Mouse (Mus musculus): ENCODE data around the gene Pxk.
A peak's percentile ranks its signal among the peaks of the same experiment; 100 is the strongest.

The Pxk gene

GRCm38 (mm10) chr14:8148842-8149241, 50.8 kb downstream of the Pxk start:
- no peak for DNase-seq

GRCm38 (mm10) chr14:8151757-8152156, 53.7 kb downstream of the Pxk start:
- DNase-seq: no peak

DNA sequence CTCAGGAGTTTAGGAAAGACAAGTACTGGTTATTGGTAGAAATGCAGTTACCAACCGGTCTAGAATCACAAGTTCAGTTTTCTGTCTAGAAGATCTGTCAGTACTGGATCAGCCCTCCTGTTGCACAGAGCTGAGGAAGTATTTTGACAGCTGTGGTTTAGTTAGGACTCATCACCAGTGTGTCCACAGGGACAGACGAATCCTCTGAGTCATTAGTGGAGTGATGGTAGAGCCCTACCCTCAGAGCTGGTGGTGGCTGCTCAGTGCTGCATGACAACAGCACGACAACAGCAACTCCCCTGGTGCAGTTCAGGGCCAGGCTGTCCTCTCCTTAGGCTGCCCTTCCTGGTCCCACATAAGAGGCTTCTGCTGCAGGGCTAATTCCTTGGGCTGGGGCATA, 56.1 kb downstream of the Pxk start:
- DNase-seq: no peak

GRCm38 (mm10) chr14:8156947-8157346, 58.9 kb downstream of the Pxk start:
- peak; percentile 32 for DNase-seq

GRCm38 (mm10) chr14:8158721-8159120, 60.7 kb downstream of the Pxk start:
- no peak for DNase-seq

DNA sequence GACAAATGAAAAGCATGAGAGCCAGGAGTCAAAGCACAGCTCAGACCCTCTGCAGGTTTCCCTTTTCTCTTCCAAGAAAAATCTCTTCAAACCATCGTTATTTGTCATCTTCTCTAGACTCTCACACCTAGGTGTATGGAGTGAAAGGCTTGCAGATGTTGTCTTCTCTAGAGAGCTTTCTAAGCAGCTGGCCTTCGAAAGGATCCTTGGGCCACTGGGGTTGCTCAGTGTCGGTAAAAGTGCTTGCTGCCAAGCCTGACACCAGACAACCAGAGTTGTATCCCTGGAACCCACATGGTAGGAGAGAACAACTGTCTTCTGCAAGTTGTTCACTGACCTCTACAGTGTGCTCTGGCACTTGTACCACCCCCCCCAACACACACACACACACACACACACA, 61.1 kb downstream of the Pxk start:
- no peak for DNase-seq

GRCm38 (mm10) chr14:8161777-8162176, 63.8 kb downstream of the Pxk start:
- peak; percentile 41 for DNase-seq

GRCm38 (mm10) chr14:8164463-8164862, 66.5 kb downstream of the Pxk start:
- no peak for DNase-seq

GRCm38 (mm10) chr14:8172507-8173410, 74.7 kb downstream of the Pxk start, which contains the start of gene Pdhb:
Gene Pdhb (minus strand): TSS chr14:8173025.
- peak; percentile 100 for DNase-seq

- DNase-seq: peak; percentile 48
Measured at GRCm38 (mm10) chr14:8173542-8174250, 75.7 kb downstream of the Pxk start.

GRCm38 (mm10) chr14:8174634-8175033, 76.6 kb downstream of the Pxk start:
- no peak for DNase-seq

- DNase-seq: no peak
Measured at GRCm38 (mm10) chr14:8176251-8176650, 78.2 kb downstream of the Pxk start.

DNA sequence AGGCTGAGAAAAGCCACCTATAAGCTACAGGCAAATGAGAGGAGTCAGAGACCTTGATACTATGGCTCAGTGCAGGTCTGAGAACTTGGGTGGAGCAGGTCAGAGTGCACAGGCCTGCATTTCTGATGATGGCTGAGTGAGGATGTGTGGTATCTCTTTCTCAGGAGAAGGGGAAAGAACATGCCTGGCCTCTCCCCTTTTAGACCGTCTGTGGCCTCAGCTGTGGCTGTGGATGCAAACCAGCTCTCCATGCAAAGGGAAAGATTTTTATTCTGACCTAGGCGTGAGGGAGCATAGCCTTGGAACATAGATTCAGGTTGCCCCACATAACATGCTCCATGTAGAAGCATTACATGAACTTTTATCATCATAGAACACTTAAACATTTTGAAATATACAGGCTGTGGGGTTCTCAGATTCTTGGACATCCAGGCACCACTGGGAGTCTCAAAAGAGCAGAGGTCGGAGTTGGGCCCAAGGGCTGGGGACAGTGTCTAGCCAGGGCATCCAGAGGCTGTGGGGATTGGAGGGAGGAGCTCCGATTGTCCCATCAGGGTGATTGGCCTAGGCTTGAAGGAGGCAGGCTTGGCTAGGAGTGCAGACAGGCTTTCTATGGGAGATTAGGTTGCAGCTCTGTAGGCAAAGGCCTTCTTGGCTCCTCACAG, 82.5 kb downstream of the Pxk start:
- no peak for DNase-seq

GRCm38 (mm10) chr14:8183330-8183729, 85.3 kb downstream of the Pxk start:
- no peak for DNase-seq

GRCm38 (mm10) chr14:8186278-8187045, 88.5 kb downstream of the Pxk start:
- DNase-seq: peak; percentile 38

DNA sequence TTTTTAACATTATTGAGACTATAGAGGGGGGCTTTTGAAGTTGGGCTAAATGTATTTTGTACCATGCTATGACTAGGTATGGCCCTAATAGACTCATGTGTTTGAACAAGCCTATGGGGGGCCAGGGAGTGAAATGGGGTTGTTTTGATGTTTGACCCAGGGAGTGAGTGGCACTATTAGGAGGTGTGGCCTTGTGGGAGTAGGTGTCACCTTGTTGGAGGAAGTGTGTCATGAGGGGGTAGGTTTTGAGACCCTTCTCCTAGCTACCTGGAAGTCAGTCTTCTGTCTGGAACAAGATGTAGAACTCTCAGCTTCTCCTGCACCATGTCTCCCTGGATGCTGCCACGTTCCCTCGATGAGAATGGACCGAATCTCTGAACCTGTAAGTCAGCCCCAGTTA, 92.5 kb downstream of the Pxk start:
- no peak for DNase-seq

DNA sequence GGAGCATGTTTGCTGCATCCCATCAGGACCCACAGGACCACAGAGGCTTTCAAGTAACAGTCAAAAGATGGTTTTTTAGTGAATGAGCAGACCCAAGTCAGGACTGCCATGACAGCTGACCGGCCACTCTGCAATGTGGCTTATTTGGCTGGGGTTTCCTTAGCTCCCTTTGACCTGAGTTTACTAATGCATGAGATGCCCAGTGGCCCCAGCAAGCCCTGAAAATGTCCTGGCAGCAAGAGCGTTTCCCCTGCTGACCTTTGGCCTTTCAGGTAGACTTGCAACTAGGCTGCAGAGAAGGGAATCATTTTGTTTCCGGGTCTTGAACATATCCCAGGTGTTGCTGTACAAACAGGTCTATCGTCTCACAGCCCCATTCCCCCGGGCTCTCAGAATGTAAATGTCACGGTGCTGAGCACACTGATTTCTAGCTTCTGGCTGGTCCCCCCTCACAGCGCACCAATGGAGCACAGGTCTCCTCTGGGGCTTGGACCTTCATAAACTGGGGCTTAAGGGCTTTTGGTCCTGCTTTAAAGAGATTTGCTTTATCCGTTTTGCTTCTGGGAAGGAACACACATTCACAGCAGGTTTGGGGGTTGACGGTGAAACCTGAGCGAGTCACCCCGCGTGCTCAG, 93.4 kb downstream of the Pxk start:
- DNase-seq: no peak

- DNase-seq: no peak
Measured at GRCm38 (mm10) chr14:8192727-8193126, 94.7 kb downstream of the Pxk start.

DNA sequence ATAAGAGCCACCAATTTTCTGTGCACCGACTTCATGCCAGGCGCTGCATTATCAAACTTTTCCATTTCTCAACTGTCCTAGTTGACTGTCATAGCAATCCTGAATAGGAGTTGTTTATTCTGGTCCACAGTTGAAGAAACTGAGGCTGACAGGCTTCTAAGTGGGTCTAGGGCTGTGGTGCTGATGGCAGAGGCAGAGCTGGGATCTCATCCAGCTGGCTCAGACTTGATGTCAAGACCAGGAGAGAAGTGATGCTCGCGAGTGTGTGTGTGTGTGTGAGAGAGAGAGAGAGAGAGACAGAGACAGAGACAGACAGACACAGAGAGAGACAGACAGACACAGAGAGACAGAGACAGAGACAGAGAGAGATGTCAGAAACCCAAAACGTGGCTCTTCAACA, 102.8 kb downstream of the Pxk start:
- no peak for DNase-seq

DNA sequence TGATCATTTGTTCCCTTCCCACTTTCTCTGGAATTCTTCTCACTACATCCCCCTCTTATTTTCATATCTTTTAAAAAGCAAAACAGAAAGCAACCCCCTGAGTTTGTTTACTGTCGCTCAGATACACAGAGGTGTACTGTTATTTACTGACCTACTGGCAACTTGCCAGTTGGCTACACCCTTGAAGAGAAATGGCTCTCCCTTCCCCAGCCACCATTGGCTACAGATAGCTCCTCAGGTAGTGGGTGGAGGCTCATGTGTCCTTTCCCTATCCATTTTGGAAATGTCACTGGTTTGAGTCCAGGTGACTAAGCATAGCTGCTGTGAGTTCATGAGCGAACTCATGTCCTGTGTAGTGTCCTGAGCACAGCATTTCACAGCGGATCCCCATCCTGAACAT, 103.7 kb downstream of the Pxk start:
- DNase-seq: no peak

DNA sequence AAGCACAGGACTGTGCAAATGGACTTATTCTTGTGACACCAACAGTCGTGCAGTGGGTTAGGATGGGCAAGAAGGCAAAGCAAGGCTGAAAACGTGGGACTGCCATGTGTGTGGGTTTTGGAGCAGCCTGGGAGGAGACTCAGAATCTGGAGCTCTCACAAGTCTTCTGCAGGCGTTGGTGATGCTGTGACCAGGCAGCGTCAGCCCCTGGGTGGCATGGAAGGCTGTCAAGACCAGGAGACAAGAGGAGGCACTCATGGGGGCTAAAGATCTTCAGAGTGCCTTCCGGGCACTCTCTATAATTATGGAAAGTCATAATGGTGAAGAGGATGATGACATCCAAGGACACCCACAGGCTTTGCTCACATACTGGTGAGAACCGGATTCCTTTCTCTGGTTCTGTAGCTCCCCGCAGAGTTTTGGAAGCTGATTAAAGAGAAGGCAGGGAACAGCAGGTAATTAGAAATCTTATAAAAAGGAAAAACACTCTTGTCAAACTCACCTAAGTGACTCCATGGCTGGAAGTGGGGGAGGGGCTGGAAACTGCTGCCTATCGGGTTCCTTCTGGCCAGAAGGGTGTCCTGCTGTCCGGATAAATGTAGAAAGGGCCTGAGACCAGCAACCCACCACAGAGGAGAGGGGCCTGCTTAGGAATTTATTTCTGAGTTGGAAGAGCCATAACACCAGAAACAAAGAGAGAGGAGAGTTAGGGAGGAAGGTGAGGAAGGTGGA, 108.3 kb downstream of the Pxk start:
- DNase-seq: no peak

- no peak for DNase-seq
Measured at GRCm38 (mm10) chr14:8207105-8207504, 109.1 kb downstream of the Pxk start.
